Mouse (Mus musculus): ENCODE measurements at regions not wholly inside any gene's neighbourhood (a gene's known extent, or its start where the extent isn't known, plus 50 kb on each side); places are given as distances from the start of the nearest gene placed in this dataset.

DNA sequence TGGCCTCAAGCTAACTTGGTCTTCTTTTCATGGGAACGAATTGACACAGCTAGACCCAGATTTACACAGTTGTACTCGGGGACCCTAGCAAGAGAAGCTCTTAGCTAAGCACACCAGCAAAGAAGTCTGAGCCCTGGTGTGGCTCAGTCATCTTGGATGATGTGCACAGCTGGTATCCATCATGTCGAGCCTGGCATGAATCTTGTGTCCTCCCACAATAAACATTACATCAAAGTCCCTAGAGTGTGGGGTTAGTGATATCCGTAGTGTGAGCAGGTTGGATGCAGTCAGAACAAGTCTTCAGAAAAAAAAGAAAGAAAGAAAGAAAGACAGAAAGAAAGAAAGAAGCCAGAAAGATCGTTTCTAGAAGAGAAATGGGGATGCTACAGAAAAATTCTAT lies 52.1 kb upstream of the Hmcn1 start:
- Histone ChIP-seq H3K27me3 (ENCODE audit: control insufficient read depth, insufficient read depth, low read length) (no peaks in the 10 kb centered on the region), H3K4me2 (replicated peaks; ENCODE audit: low read depth, low read length, severe bottlenecking) (no peak overlapping the region), H3K27ac (replicated peaks; ENCODE audit: low read depth, low read length) (no peak overlapping the region), H3K4me1 (ENCODE audit: control insufficient read depth, insufficient read depth, low read length) (peaks cover 3% of the 10 kb centered on the region), H3K36me3 (ENCODE audit: control insufficient read depth, insufficient read depth, low read length) (no peaks in the 10 kb centered on the region), H3K4me3 (replicated peaks; ENCODE audit: low read length) (no peak overlapping the region), H3K9me3 (ENCODE audit: control insufficient read depth, low read length) (no peaks in the 10 kb centered on the region), H3K9ac (ENCODE audit: low read depth, low read length, severe bottlenecking) (no peak overlapping the region)
- WGBS, result 48% methylated on average over 5 of the region's 5 CpGs
- DNase-seq (ENCODE audit: low spot score) (no peak), ATAC-seq (ENCODE audit: low FRiP score, low read depth) (no peak)
- no peak for TF ChIP-seq POLR2A (IDR thresholded peaks at IDR 0.05; ENCODE audit: borderline replicate concordance, extremely low read depth, insufficient read depth, insufficient read length)

DNA sequence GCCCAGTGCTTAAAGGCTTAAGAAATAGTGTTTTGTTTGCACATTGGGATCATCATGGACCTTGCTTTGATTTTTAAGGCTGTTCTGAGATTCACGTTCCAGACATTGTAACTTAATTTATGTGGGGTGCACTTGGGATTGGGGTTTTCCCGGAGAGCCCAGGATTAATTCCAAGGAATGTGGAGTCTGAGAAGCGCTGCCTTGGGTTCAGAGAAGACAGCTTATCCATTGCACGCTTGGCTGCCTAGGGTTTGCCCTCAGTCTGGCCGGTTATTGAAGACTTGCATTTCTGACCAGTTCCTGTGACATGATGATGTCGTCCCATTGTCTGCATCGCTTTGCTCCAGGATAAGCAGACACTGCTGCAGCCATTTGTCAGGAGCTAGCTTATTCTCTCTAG lies 53.4 kb upstream of the Hmcn1 start:
- no peak overlapping the region for H3K27ac ChIP-seq (replicated peaks; ENCODE audit: low read depth, low read length)
- H3K9me3 ChIP-seq (ENCODE audit: control insufficient read depth, low read length), result no peaks in the 10 kb centered on the region
- H3K27me3 ChIP-seq (ENCODE audit: control insufficient read depth, insufficient read depth, low read length), result no peaks in the 10 kb centered on the region
- DNase-seq (ENCODE audit: low spot score), result no peak
- no peak for TF ChIP-seq POLR2A (IDR thresholded peaks at IDR 0.05; ENCODE audit: borderline replicate concordance, extremely low read depth, insufficient read depth, insufficient read length)
- 52% methylated on average over 7 of the region's 7 CpGs for WGBS
- no peak overlapping the region for H3K4me3 ChIP-seq (replicated peaks; ENCODE audit: low read length)
- H3K9ac ChIP-seq (ENCODE audit: low read depth, low read length, severe bottlenecking), result no peak overlapping the region
- H3K4me2 ChIP-seq (replicated peaks; ENCODE audit: low read depth, low read length, severe bottlenecking), result no peak overlapping the region
- peaks cover 3% of the 10 kb centered on the region for H3K4me1 ChIP-seq (ENCODE audit: control insufficient read depth, insufficient read depth, low read length)
- no peaks in the 10 kb centered on the region for H3K36me3 ChIP-seq (ENCODE audit: control insufficient read depth, insufficient read depth, low read length)
- ATAC-seq (ENCODE audit: low FRiP score, low read depth), result no peak

DNA sequence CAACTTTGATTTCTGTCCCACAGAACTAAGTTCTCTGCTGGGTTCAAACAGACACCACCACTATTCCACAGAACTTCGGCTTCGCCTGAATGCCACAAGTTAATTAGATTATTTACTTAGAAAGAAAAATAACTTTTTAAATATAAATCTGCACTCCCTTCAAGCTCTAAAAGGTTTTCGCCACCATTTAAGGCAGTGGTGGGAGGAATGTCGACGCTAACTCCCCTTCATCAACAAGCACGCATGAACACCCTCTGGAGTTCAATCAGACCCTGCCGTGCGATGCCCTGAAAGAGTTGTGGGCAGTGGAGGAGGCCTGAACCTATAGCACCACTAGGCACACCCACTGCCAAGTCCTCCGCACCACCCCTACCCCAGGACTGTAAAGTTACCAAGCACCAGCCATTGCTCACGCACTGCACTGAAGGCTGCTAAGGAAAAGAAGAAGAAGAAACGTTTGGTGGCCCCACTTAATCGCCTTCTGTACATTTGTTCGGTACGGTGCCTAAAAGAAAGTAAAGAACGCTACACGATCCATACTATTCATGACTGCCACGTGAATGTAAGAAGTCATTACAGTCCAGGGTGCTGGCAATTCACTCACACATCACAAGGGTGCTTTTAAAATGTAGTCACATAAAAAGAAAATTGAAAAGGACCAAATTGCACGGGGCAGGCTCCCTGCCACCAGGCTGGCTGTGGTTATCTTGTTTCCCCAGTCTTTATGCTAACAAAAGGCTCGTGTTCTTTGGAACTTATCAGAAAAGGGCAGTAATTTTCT lies 56.7 kb upstream of the Hmcn1 start:
- H3K4me1 ChIP-seq (ENCODE audit: control insufficient read depth, insufficient read depth, low read length), result peaks cover 7% of the 10 kb centered on the region
- H3K36me3 ChIP-seq (ENCODE audit: control insufficient read depth, insufficient read depth, low read length), result no peaks in the 10 kb centered on the region
- no peaks in the 10 kb centered on the region for H3K27me3 ChIP-seq (ENCODE audit: control insufficient read depth, insufficient read depth, low read length)
- H3K4me3 ChIP-seq (replicated peaks; ENCODE audit: low read length), result no peak overlapping the region
- DNase-seq (ENCODE audit: low spot score) (no peak), ATAC-seq (ENCODE audit: low FRiP score, low read depth) (no peak)
- 74% methylated on average over 19 of the region's 19 CpGs for WGBS
- no peak for TF ChIP-seq POLR2A (IDR thresholded peaks at IDR 0.05; ENCODE audit: borderline replicate concordance, extremely low read depth, insufficient read depth, insufficient read length)
- H3K9me3 ChIP-seq (ENCODE audit: control insufficient read depth, low read length), result no peaks in the 10 kb centered on the region
- H3K4me2 ChIP-seq (replicated peaks; ENCODE audit: low read depth, low read length, severe bottlenecking), result no peak overlapping the region
- H3K27ac ChIP-seq (replicated peaks; ENCODE audit: low read depth, low read length), result no peak overlapping the region
- no peak overlapping the region for H3K9ac ChIP-seq (ENCODE audit: low read depth, low read length, severe bottlenecking)

DNA sequence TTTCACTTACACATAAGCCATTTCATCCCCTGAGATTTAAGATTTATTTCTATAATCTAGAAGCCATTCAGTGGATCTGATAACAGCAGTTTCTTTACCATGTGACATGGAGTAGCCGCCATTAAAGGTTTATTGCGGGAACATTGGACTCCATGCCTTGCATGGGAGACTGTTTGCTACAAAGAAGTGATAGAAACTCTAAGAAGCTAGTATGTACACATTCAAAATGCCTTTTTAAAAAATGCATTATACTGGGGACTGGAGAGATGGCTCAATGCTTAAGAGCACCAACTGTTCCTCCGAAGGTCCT lies 57.2 kb upstream of the Hmcn1 start:
- DNase-seq (ENCODE audit: low spot score) (no peak), ATAC-seq (ENCODE audit: low FRiP score, low read depth) (no peak)
- 90% methylated on average over 3 of the region's 3 CpGs for WGBS

DNA sequence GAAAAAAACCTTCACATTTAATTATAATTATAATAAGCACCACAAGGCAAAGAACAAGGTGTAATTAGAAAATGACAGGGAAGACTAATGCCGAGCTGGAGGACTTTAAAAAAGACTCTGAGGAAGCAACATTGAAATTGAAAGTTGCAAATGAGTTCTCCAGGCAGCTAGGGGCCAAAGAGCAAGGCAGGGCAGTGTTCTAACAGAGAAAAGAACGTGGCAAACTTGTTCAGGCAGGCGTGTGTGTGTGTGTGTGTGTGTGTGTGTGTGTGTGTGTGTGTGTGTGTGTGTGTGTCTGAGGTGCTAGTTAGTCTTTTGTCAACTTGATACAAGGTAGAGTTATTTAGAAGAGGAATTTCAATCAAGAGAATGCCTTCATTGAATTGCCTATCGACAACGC lies 60.0 kb upstream of the Hmcn1 start:
- Histone ChIP-seq H3K36me3 (ENCODE audit: control insufficient read depth, insufficient read depth, low read length) (no peaks in the 10 kb centered on the region), H3K27ac (replicated peaks; ENCODE audit: low read depth, low read length) (no peak overlapping the region), H3K27me3 (ENCODE audit: control insufficient read depth, insufficient read depth, low read length) (no peaks in the 10 kb centered on the region), H3K4me3 (replicated peaks; ENCODE audit: low read length) (no peak overlapping the region), H3K9ac (ENCODE audit: low read depth, low read length, severe bottlenecking) (no peak overlapping the region), H3K4me2 (replicated peaks; ENCODE audit: low read depth, low read length, severe bottlenecking) (no peak overlapping the region), H3K9me3 (ENCODE audit: control insufficient read depth, low read length) (no peaks in the 10 kb centered on the region), H3K4me1 (ENCODE audit: control insufficient read depth, insufficient read depth, low read length) (0 out of 2 replicates have a peak, but pooled peaks cover 4% of the 10 kb centered on the region)
- no peak for DNase-seq (ENCODE audit: low spot score)
- TF ChIP-seq POLR2A (IDR thresholded peaks at IDR 0.05; ENCODE audit: borderline replicate concordance, extremely low read depth, insufficient read depth, insufficient read length), result no peak
- WGBS, result 58% methylated on average over 5 of the region's 5 CpGs
- no peak for ATAC-seq (ENCODE audit: low FRiP score, low read depth)

More for the DNA sequence above, 57.2 kb upstream of the Hmcn1 start:
- Histone ChIP-seq H3K9ac (ENCODE audit: low read depth, low read length, severe bottlenecking) (no peak overlapping the region), H3K4me3 (replicated peaks; ENCODE audit: low read length) (no peak overlapping the region), H3K27me3 (ENCODE audit: control insufficient read depth, insufficient read depth, low read length) (no peaks in the 10 kb centered on the region), H3K36me3 (ENCODE audit: control insufficient read depth, insufficient read depth, low read length) (no peaks in the 10 kb centered on the region), H3K27ac (replicated peaks; ENCODE audit: low read depth, low read length) (no peak overlapping the region), H3K4me1 (ENCODE audit: control insufficient read depth, insufficient read depth, low read length) (peaks cover 7% of the 10 kb centered on the region), H3K9me3 (ENCODE audit: control insufficient read depth, low read length) (no peaks in the 10 kb centered on the region), H3K4me2 (replicated peaks; ENCODE audit: low read depth, low read length, severe bottlenecking) (no peak overlapping the region)
- no peak for TF ChIP-seq POLR2A (IDR thresholded peaks at IDR 0.05; ENCODE audit: borderline replicate concordance, extremely low read depth, insufficient read depth, insufficient read length)
